Mouse (Mus musculus) neural tube, embryonic 15.5 days (tissue): Measurements from ENCODE around the gene Acoxl. TPM values are rescaled to one million over a fixed set of nuclear protein-coding genes. Genes with fewer than 3 reads are reported as not detected.

Experiments
- microRNA-seq: library from miRNA; unstranded; fragments of <30 nt; microRNA quantifications from one replicate; pipeline ENCODE4, GENCODE M21; 2017
- polyA plus RNA-seq: library from polyadenylated mRNA; unstranded; fragments of >200 nt; fragmentation: Nextera tagmentation; extraction: Ambion mirVana; gene quantifications from 2 replicates; pipeline ENCODE4 v1.2.1, GENCODE M21; 2015

Gene Acoxl
- polyA plus RNA-seq, 1 experiment from 2014 or later = 0.13 TPM

Small RNA genes lying within 50 kb of the gene (microRNA-seq; reads per million reads assigned to microRNA genes)
- not detected for gene Gm22411

Other genes with a start within 250 kb of the Acoxl start
- 7.0 and 8.0 TPM in 2 replicates for gene Mal, start 182.2 kb upstream of the Acoxl start, polyA plus RNA-seq
- gene Mall, start 108.9 kb upstream of the Acoxl start, polyA plus RNA-seq = 0.99 and 2.6 TPM in 2 replicates
- gene Nphp1, start 50.0 kb upstream of the Acoxl start, polyA plus RNA-seq = 11.8 and 16.9 TPM in 2 replicates
- gene Mtln, start 46.4 kb upstream of the Acoxl start, polyA plus RNA-seq = 54.4 and 61.3 TPM in 2 replicates
- 5.3 and 13.7 TPM in 2 replicates for gene Bub1, start 7.0 kb upstream of the Acoxl start, polyA plus RNA-seq